Mouse (Mus musculus) cerebellum, adult 9-11 months (tissue): ENCODE results near the gene Prkn.
A peak's percentile ranks its signal among the peaks of the same experiment; 100 is the strongest.

Source experiments
- DNase-seq: peaks from one replicate; pipeline ENCODE4 v3.0.0; 2022

Prkn gene

GRCm38 (mm10) chr17:11417150-11417549 is 577.0 kb downstream of the Prkn start:
- no peak for DNase-seq

- no peak for DNase-seq
Measured at GRCm38 (mm10) chr17:11419484-11419883, 579.3 kb downstream of the Prkn start.

DNA sequence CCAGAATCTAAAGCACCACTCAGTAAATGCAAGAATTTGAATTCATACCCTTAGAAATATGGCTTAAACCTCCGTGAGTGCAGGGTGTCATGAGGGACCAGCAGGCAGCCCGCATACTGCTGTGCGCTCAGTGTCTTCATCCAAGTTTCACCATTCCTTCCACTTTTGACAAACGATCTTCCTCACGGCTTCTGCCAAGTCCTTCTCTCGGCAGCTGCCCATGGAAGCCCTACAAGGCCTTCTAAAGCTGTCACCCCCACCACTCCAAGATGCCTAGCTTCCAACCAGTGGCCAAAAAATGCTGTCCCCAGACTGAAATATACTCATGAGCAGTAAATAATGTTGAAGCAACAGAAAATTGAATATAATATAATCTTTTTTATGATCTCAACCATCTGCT is 580.7 kb downstream of the Prkn start:
- DNase-seq, result peak; percentile 44

DNA sequence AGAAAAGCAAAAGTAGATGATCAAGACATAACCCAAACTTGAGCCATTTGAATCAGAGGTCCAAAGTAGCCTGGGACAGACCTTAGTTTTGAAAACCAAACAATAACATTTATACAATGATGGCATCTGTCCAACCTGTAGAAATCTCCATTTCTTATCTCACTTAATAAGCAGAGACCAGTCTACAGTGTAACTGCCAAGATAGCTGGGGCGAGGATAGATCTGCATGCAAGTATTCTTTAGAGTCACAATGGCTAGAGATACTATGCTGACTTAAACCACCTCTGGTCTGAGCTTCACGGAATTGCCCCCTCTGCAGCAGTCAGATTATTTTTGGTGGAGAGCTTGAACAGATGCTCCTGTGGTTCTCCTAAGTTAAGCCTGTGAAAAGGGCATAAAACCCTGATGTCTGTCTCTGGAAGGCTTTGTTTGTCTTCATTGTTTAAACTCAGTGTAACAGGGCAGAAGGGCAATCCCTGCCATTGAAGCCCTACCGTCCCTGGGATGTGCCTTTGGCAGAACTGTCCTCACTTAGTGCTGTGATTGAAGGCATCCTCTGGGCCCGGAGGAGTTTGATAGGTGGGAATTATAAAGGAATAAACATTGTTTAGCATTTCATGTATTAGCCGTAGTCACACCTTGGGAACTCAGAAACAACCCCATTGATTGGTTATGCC is 581.2 kb downstream of the Prkn start:
- DNase-seq, result no peak

DNA sequence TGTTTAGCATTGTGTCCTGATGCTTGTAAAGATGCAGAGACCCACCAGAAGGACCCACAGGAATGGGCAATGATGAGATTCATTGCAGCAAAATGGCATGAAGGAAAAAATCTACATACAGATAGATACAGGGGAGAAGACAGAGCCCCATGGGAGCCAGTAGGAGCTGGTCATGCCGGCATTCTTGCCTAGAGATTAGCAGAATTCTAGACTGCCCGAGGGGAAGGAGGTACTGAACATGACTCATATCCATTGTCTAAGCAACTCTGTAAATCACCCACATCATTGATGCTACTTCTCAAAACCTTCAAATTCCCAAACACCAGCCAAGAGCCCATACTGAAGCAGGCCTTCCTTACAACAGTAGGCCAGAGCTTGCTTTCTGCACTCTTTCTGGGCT is 591.1 kb downstream of the Prkn start:
- no peak for DNase-seq

GRCm38 (mm10) chr17:11432593-11432992 is 592.4 kb downstream of the Prkn start:
- DNase-seq, result no peak

DNA sequence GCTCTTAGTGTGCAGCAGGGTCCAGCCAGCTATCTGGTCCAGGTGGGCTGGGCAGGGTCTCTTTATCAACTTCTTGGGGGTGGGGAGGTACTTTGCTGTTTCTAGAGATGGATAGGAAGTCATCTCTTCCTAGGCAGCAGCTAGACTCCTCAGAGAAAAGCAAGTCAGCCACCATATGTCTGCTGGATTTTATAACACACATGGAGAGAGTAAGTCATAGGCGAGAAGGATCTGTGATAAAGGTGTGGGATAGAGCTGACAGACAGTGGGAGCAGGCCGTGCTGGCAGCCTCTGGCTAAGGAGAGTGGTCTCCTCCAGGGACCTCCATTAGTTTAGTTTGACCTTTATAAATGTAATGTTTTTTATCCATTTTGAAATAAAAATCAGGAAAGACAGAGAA is 622.5 kb downstream of the Prkn start:
- no peak for DNase-seq

GRCm38 (mm10) chr17:11466095-11466494 is 625.9 kb downstream of the Prkn start:
- no peak for DNase-seq

DNA sequence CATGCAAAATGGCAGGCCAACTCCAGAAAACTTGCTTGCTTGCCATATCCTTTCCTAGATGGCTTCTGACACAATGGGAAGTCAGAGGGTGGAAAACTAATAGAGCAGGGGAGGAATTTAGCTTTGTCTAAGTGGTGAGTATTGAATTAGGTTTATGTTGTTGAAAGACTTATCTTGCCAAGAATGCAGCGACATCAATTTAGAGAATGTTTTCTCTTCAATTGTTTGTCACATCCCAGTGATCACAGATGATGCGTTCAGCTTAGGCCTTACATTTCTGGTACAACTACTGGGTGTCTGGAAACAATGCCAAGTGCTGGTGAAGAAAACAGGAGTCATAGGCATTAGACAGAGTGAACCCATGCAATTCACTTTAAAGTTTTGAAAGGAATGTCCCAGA is 628.4 kb downstream of the Prkn start:
- DNase-seq, result no peak

GRCm38 (mm10) chr17:11483032-11483431 is 642.8 kb downstream of the Prkn start:
- no peak for DNase-seq

GRCm38 (mm10) chr17:11490051-11490450 is 649.9 kb downstream of the Prkn start:
- DNase-seq, result peak; percentile 89

- no peak for DNase-seq
Measured at GRCm38 (mm10) chr17:11502556-11502955, 662.4 kb downstream of the Prkn start.

DNA sequence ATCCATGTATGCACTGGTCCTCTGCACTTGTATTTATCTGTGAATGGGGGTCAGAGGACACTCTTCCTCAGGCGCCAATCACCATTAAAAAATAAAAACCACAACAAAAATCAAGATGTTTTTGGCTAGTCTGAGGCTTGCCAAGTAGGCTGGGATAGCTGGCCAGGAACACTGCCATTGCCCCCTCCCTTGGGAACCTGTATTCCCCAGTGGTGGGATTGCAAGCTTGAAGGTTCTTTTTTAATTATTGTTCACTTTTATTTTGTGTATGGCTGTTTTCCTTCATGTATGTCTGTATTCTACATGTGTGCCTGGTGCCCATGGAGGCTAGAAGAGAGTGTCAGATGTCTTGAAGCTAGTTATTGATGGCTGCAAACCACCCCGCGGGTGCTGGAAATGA is 664.3 kb downstream of the Prkn start:
- no peak for DNase-seq

- DNase-seq, result no peak
Measured at GRCm38 (mm10) chr17:11507082-11507481, 666.9 kb downstream of the Prkn start.

- no peak for DNase-seq
Measured at GRCm38 (mm10) chr17:11510081-11510480, 669.9 kb downstream of the Prkn start.

GRCm38 (mm10) chr17:11514032-11514761 is 674.0 kb downstream of the Prkn start:
- DNase-seq, result no peak

GRCm38 (mm10) chr17:11515619-11516018 is 675.4 kb downstream of the Prkn start:
- DNase-seq, result no peak

DNA sequence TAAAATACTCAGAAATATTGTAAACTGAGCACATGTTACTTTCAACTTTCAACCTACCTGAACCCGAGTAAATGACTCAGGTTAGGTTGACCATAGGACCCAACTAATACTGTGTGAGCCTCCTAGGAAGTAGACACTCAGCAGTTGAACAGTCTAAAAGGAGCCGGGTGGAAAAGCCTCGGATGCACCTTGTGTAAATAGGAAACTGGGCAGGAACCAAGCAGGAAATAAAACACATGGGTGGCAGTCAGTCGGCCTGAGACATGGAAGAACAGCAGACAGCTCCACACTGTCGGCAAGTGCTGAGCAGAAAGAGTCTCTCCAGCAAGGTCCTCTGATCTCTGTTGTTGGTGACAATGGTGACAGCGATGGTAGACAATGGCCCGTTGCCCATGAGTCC is 676.0 kb downstream of the Prkn start:
- DNase-seq, result no peak

GRCm38 (mm10) chr17:11532066-11532465 is 691.9 kb downstream of the Prkn start:
- DNase-seq, result no peak

DNA sequence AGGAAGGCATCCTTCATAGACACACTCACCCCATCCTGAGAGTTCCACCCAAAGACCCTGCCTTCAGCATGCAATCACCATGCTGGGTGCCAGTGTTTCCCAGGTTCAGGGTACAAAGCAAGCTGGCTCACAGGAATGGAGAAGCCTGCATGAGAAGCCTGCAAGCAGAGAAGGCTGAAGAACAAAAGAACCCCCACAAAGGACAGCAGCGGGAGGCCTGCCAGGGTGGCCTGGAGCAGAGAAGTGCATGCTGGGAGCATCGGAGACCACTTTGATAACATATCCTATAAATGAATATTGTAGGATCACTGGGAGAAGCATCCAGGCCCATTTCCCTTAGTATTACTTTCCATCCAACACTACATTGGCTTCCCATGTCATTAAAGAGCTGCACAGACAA is 692.6 kb downstream of the Prkn start:
- no peak for DNase-seq

DNA sequence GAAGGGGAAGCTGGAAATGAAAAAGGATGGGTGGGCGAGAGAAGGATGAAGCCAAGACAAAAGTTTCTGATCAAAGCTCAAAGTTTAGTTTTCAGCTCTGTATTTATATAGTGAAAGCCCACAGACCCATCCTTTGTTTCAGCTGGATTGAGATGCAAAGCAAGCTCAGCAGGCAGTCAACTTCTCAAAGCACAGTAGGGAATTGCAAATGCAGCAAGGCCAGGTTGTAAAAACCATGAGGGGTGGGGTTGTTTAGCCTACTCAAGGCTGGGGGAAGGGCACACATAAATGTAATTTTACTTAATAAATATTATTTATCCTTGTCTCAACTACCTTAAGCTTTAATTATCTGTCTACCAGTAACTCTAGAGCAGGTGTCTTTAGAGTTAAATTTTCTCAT is 693.7 kb downstream of the Prkn start:
- DNase-seq, result no peak

DNA sequence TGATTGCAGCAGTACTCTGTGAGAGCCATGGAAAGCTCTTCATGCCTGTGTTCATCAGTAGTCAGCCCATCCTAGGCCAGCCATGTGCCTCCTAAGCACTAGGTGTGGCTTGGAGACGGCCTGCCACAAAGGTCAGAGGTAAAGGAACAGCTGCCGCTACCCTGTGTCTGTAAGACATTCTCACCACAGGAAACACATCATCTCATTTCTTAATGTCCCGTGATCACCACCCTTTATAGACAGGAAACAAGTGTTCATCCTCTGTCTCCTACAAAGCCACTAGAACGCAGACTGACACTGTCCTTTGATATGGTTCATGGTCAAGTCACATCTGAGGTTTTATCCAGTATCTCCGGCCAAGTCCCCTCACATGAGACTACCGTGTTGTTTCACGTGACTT is 698.6 kb downstream of the Prkn start:
- DNase-seq, result no peak

DNA sequence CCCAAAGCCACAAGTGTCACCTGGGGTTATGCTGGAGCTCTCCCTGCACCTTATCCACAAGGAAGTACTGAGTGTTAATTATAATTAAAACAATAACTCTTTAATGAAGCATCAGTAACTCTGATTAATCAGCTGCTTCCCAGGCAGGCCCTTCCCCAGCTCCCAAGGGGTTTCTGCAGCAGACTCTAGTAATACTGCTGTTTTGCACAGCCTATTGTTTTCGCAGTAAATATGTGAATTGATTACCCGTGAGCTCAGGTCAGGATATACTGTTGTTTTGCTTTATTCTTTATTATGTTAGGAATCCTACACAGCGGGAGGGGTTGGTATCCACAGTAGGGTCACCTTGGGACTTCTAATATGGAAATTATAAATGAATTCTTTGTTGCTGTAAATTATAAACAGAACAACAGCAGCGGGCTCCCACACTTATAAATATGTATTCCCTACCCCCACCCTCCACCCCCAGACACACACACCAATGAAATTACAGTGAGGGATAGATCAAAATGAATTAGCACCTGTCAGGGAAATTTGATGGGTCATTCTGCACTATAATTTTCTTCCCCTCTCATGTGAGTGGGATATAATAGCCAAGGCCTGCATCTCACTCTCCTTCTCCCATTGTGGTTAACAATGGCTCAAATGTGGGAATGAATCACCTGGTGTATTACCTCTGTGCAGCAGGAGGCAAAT is 701.9 kb downstream of the Prkn start:
- no peak for DNase-seq

DNA sequence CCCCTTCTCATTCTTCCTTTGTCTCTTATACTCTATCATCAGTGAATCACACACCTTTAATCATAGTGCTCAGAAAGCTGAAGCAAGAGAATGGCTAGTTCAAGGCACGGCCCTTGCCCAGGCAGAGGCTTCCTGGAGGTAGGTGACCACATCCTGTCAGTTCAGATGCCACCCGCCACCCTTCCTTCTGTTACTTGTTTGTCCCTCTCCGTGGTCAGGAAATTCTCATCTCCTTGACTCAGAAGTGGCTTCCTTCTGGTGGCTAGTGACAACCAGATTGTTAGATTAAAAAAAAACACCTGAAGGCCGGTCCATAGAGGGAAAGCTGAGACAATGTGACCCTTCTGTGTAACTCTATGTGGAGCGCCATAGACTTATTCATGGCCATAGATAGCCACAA is 710.4 kb downstream of the Prkn start:
- DNase-seq, result no peak
